Mouse (Mus musculus) heart, postnatal 25 days (tissue): ENCODE results near the gene Leng8. TPM values are rescaled to one million over a fixed set of nuclear protein-coding genes. Genes with fewer than 3 reads are reported as not detected.
A peak's percentile ranks its signal among the peaks of the same experiment; 100 is the strongest.

Experiments
- DNase-seq: peaks from one replicate; pipeline ENCODE4 v3.0.0; 2022; ENCODE audit warnings: low spot score
- intact Hi-C: fragments of 180-260 bp; cut with DNase I; formaldehyde crosslinking; loops from one replicate; pipeline ENCODE4 v1.15.1; 2025
- total RNA-seq, 2 experiments: library from RNA; stranded (reverse); gene quantifications; 2 replicates each; pipeline ENCODE4 v1.2.3; 2021

The Leng8 gene
- total RNA-seq, 2 experiments from 2014 or later: 37.4 to 40.9 TPM

GRCm38 (mm10) chr7:4125306-4125705, 11.5 kb upstream of the Leng8 start:
- intact Hi-C loops: loop anchor here (2.0 kb wide), 1 partner anchor 23 kb away; no protein-coding TSS in a partner anchor
- DNase-seq: no peak

- intact Hi-C loops: no loop called here
- DNase-seq: no peak
Measured at GRCm38 (mm10) chr7:4126992-4127785, 9.7 kb upstream of the Leng8 start.

GRCm38 (mm10) chr7:4127894-4128293, 8.9 kb upstream of the Leng8 start:
- intact Hi-C loops: no loop called here
- no peak for DNase-seq

- DNase-seq: peak; percentile 55
- intact Hi-C loops: no loop called here
Measured at GRCm38 (mm10) chr7:4128860-4129259, 8.0 kb upstream of the Leng8 start.

GRCm38 (mm10) chr7:4130686-4131452, 6.0 kb upstream of the Leng8 start:
- intact Hi-C loops: loop anchor here (2.0 to 10.0 kb wide), 2 partner anchors 296 to 374 kb away; partner anchors contain the start of gene Ppp1r12c
- DNase-seq: no peak

GRCm38 (mm10) chr7:4131964-4132363, 4.9 kb upstream of the Leng8 start:
- intact Hi-C loops: loop anchor here (2.0 to 10.0 kb wide), 2 partner anchors 295 to 373 kb away; partner anchors contain the start of gene Ppp1r12c
- no peak for DNase-seq

GRCm38 (mm10) chr7:4132581-4132980, 4.3 kb upstream of the Leng8 start:
- intact Hi-C loops: loop anchor here (10.0 kb wide), 1 partner anchor 372 kb away; the partner anchor contains the start of gene Ppp1r12c
- DNase-seq: no peak

GRCm38 (mm10) chr7:4132998-4133397, 3.8 kb upstream of the Leng8 start:
- intact Hi-C loops: loop anchor here (10.0 kb wide), 1 partner anchor 372 kb away; the partner anchor contains the start of gene Ppp1r12c
- no peak for DNase-seq

GRCm38 (mm10) chr7:4134911-4135310, 1.9 kb upstream of the Leng8 start:
- no peak for DNase-seq
- intact Hi-C loops: loop anchor here (10.0 kb wide), 1 partner anchor 370 kb away; the partner anchor contains the start of gene Ppp1r12c

GRCm38 (mm10) chr7:4136404-4136770, 452 bp upstream of the Leng8 start:
- DNase-seq: no peak
- intact Hi-C loops: loop anchor here (10.0 kb wide), 1 partner anchor 368 kb away; the partner anchor contains the start of gene Ppp1r12c

GRCm38 (mm10) chr7:4137746-4138145, 907 bp downstream of the Leng8 start:
- DNase-seq: no peak
- intact Hi-C loops: loop anchor here (10.0 kb wide), 1 partner anchor 367 kb away; the partner anchor contains the start of gene Ppp1r12c

- intact Hi-C loops: loop anchor here (10.0 kb wide), 1 partner anchor 367 kb away; the partner anchor contains the start of gene Ppp1r12c
Measured at GRCm38 (mm10) chr7:4138181-4138580, 1.3 kb downstream of the Leng8 start.

GRCm38 (mm10) chr7:4138671-4139070, 1.8 kb downstream of the Leng8 start:
- intact Hi-C loops: loop anchor here (10.0 kb wide), 1 partner anchor 366 kb away; the partner anchor contains the start of gene Ppp1r12c
- no peak for DNase-seq

More at GRCm38 (mm10) chr7:4138181-4138580, 1.3 kb downstream of the Leng8 start:
- no peak for DNase-seq

- intact Hi-C loops: loop anchor here (10.0 kb wide), 1 partner anchor 365 kb away; the partner anchor contains the start of gene Ppp1r12c
- DNase-seq: no peak
Measured at GRCm38 (mm10) chr7:4139391-4139790, 2.6 kb downstream of the Leng8 start.

- no peak for DNase-seq
- intact Hi-C loops: loop anchor here (10.0 kb wide), 2 partner anchors 513 to 933 kb away; partner anchors contain the start of gene Ppp6r1
Measured at GRCm38 (mm10) chr7:4141648-4142325, 4.9 kb downstream of the Leng8 start.

GRCm38 (mm10) chr7:4142796-4143445, 6.1 kb downstream of the Leng8 start:
- no peak for DNase-seq
- intact Hi-C loops: loop anchor here (10.0 kb wide), 2 partner anchors 512 to 932 kb away; partner anchors contain the start of gene Ppp6r1

GRCm38 (mm10) chr7:4143506-4143905, 6.7 kb downstream of the Leng8 start:
- no peak for DNase-seq
- intact Hi-C loops: loop anchor here (10.0 kb wide), 2 partner anchors 511 to 931 kb away; partner anchors contain the start of gene Ppp6r1

GRCm38 (mm10) chr7:4144046-4144445, 7.2 kb downstream of the Leng8 start:
- no peak for DNase-seq
- intact Hi-C loops: loop anchor here (10.0 kb wide), 2 partner anchors 511 to 931 kb away; partner anchors contain the start of gene Ppp6r1
